In the genomic region with DNA sequence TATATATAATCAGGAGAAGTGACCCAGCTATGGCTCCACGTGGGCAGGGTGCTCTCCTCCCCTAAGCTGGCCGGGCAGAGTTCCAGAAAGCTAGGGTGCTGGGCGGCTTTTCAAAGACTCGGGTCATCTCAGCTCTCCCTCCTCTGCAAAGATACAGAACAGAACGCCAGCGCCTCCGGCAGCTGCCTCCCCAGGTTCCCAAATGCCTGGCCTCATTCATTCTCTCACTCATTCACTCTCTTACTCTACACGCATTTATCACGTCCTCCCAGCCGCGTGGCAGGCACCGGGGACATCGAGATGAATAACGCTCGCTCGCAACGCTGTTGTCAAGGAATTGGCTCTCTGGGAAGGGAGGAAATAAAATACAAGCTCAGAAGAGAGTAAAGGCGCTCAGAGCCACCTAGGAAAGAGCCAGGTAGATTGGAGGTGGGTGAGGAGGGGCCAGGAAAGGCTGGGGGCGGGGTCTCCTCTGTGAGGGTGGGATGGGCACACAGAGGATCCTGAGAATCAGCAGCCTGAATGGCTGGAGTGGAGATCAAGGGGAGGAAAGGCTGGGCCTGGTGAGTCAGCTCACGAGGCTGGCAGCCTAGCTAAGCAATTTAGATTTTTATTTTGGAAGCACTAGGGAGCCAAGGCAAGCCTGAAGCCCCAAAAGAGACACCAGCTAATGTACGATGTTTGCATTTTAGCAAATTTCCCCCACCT, we compare ENCODE assay signal across 11 mouse cellular contexts. TPM values are rescaled to one million over a fixed set of nuclear protein-coding genes. Genes with fewer than 3 reads are reported as not detected.
DNase-seq lines count a peak whose midpoint lies in the region; ATAC-seq and TF ChIP-seq lines count a peak whose summit lies in the region.
"Had no signal": no experiment of that assay in that cellular context is flagged by ENCODE, and none has a peak within 500 bp of the region (broad histone marks: within the 10 kb centered on the region; RNA-seq: fewer than 3 reads in every experiment).

No protein-coding gene starts in this region.

- DNase-seq in adrenal gland, adult (ENCODE audit: inconsistent age in 2 of 2, low spot score in 1 of 2) = peak; percentile 51 to 77
- DNase-seq in adrenal gland, postnatal 4 days (ENCODE audit: low spot score in 2 of 2) = no peak
- DNase-seq in kidney, postnatal 14 days = peak; percentile 10
- DNase-seq in adrenal gland, postnatal 14 days = peak; percentile 57
- no peak for DNase-seq in liver, embryonic 11.5 days (ENCODE audit: low spot score)
- DNase-seq in lung, adult 2 months = no peak

- no peaks in the 10 kb centered on the region for H3K36me3 ChIP-seq in kidney, embryonic 14.5 days (ENCODE audit: control insufficient read depth, insufficient read depth, low read length)
- H3K36me3 ChIP-seq in midbrain, embryonic 15.5 days (replicated peaks) = no peaks in the 10 kb centered on the region
- H3K36me3 ChIP-seq in liver, embryonic 11.5 days (ENCODE audit: control insufficient read depth, insufficient read depth, low read length) = no peaks in the 10 kb centered on the region
- H3K36me3 ChIP-seq: embryonic facial prominence, embryonic 15.5 days had no signal

- H3K4me2 ChIP-seq in kidney, embryonic 14.5 days (replicated peaks; ENCODE audit: low read depth, low read length) = no peak overlapping the region
- peak overlapping the region; percentile 32 for H3K4me2 ChIP-seq in midbrain, embryonic 15.5 days
- H3K4me2 ChIP-seq in liver, embryonic 11.5 days = no peak overlapping the region
- H3K4me2 ChIP-seq: embryonic facial prominence, embryonic 15.5 days had no signal

- no peaks in the 10 kb centered on the region for H3K4me1 ChIP-seq in kidney, embryonic 14.5 days (ENCODE audit: control insufficient read depth, insufficient read depth, low read length)
- peaks cover 14% of the 10 kb centered on the region for H3K4me1 ChIP-seq in midbrain, embryonic 15.5 days
- H3K4me1 ChIP-seq in liver, embryonic 11.5 days (replicated peaks; ENCODE audit: control insufficient read depth, insufficient read depth, low read length) = no peaks in the 10 kb centered on the region
- no peaks in the 10 kb centered on the region for H3K4me1 ChIP-seq in lung, adult 2 months (ENCODE audit: control insufficient read depth, insufficient read depth, low read length)

- H3K9me3 ChIP-seq in kidney, embryonic 14.5 days (ENCODE audit: control insufficient read depth, low read length) = no peaks in the 10 kb centered on the region
- H3K9me3 ChIP-seq in midbrain, embryonic 15.5 days = no peaks in the 10 kb centered on the region
- H3K9me3 ChIP-seq in liver, embryonic 11.5 days (ENCODE audit: control insufficient read depth, low read length) = no peaks in the 10 kb centered on the region
- H3K9me3 ChIP-seq: embryonic facial prominence, embryonic 15.5 days had no signal

- no peak overlapping the region for H3K9ac ChIP-seq in kidney, embryonic 14.5 days (ENCODE audit: low read depth, low read length)
- no peak overlapping the region for H3K9ac ChIP-seq in midbrain, embryonic 15.5 days
- H3K9ac ChIP-seq in liver, embryonic 11.5 days (ENCODE audit: low read depth, low read length) = no peak overlapping the region
- H3K9ac ChIP-seq: embryonic facial prominence, embryonic 15.5 days; liver, embryonic 14.5 days had no signal

- H3K27me3 ChIP-seq in kidney, embryonic 14.5 days (ENCODE audit: control insufficient read depth, insufficient read depth, low read length) = peaks cover 13% of the 10 kb centered on the region; the same call in 1 of the 2 replicates
- H3K27me3 ChIP-seq in midbrain, embryonic 15.5 days (replicated peaks) = no peaks in the 10 kb centered on the region
- H3K27me3 ChIP-seq in liver, embryonic 11.5 days (replicated peaks; ENCODE audit: control insufficient read depth, insufficient read depth, low read length) = peaks cover 4% of the 10 kb centered on the region; the same call in 1 of the 2 replicates

- ATAC-seq in kidney, embryonic 14.5 days (ENCODE audit: low FRiP score, low TSS enrichment) = no peak
- ATAC-seq in midbrain, embryonic 15.5 days (replicated peaks) = peak; percentile 58
- ATAC-seq in liver, embryonic 11.5 days (replicated peaks; ENCODE audit: low FRiP score) = no peak

- no peak for TF ChIP-seq CTCF in lung, adult 2 months (IDR thresholded peaks at IDR 0.05; ENCODE audit: insufficient read depth, low read length)

- 14% methylated on average over 21 of the region's 21 CpGs for WGBS in kidney, embryonic 14.5 days
- WGBS in midbrain, embryonic 15.5 days = 17% methylated on average over 21 of the region's 21 CpGs
- 44% methylated on average over 21 of the region's 21 CpGs for WGBS in liver, embryonic 11.5 days
- WGBS in lung, adult 2 months = 30% methylated on average over 21 of the region's 21 CpGs

- H3K4me3 ChIP-seq in kidney, embryonic 14.5 days (ENCODE audit: low read length) = no peak overlapping the region
- H3K4me3 ChIP-seq in midbrain, embryonic 15.5 days = peak overlapping the region; percentile 8; the same call in 1 of the 2 replicates
- H3K4me3 ChIP-seq in liver, embryonic 11.5 days (ENCODE audit: low read depth, low read length) = no peak overlapping the region
- no peak overlapping the region for H3K4me3 ChIP-seq in lung, adult 2 months (replicated peaks; ENCODE audit: extremely low read depth, low read depth, low read length)
- H3K4me3 ChIP-seq: embryonic facial prominence, embryonic 15.5 days had no signal

- TF ChIP-seq POLR2A in lung, adult 2 months (IDR thresholded peaks at IDR 0.05; ENCODE audit: borderline replicate concordance, extremely low read depth, low read depth, low read length) = no peak

- H3K27ac ChIP-seq in kidney, embryonic 14.5 days (ENCODE audit: low read depth, low read length) = no peak overlapping the region
- peak overlapping the region; percentile 32 for H3K27ac ChIP-seq in midbrain, embryonic 15.5 days
- no peak overlapping the region for H3K27ac ChIP-seq in liver, embryonic 11.5 days (ENCODE audit: low read depth, low read length)
- H3K27ac ChIP-seq: embryonic facial prominence, embryonic 15.5 days; liver, embryonic 14.5 days had no signal

RNA-seq across cellular contexts. Expression of a gene that starts 18.7 kb away (rescaled TPM):
- total RNA-seq in adrenal gland, postnatal 4 days (2021) = 10 to 100 TPM in 1 of 2 experiments, 1 to 10 TPM in 1; 8.9 to 12.1 TPM
- polyA plus RNA-seq in kidney, embryonic 14.5 days (2014; fragmentation: Nextera tagmentation; extraction: Ambion mirVana) = 3.7 and 5.2 TPM in 2 replicates
- 2.2 and 2.7 TPM in 2 replicates for total RNA-seq in adrenal gland, postnatal 14 days (2021)
- 61.5 and 68.6 TPM in 2 replicates for polyA plus RNA-seq in midbrain, embryonic 15.5 days (2015; fragmentation: Nextera tagmentation; extraction: Ambion mirVana)
- polyA plus RNA-seq in liver, embryonic 11.5 days (2014; fragmentation: Nextera tagmentation; extraction: Ambion mirVana) = 0.97 and 1.3 TPM in 2 replicates
- 0.25 TPM in 2 replicates for polyA plus RNA-seq in lung, adult 2 months (2012; rRNA removed)
- total RNA-seq: neutrophil, adult 5-6 weeks had no signal

Comparison
In these comparisons a context has a peak if more than half of its experiments do, and no peak if none do; other contexts are left out.
1. DNase-seq: peak in adrenal gland, adult (2 of 2), kidney, postnatal 14 days (single experiment) and adrenal gland, postnatal 14 days (single experiment); none in adrenal gland, postnatal 4 days (0 of 2), liver, embryonic 11.5 days (single experiment) and lung, adult 2 months (single experiment).
2. RNA of a gene that starts 18.7 kb away (polyA plus RNA-seq): 61.5 to 68.6 TPM in midbrain, embryonic 15.5 days; 3.7 to 5.2 TPM in kidney, embryonic 14.5 days, 0.97 to 1.3 TPM in liver, embryonic 11.5 days and 0.25 TPM in lung, adult 2 months; every median in the first group is over 10 times any median in the second.